Mouse (Mus musculus) hindbrain, embryonic 11.5 days (tissue): ENCODE measurements around the gene Tmem269. TPM values are rescaled to one million over a fixed set of nuclear protein-coding genes. Genes with fewer than 3 reads are reported as not detected.

Experiments
- ATAC-seq: fragments of 200-750 bp; cut with Nextera tagmentation; 2 replicates; pipeline ENCODE4 v1.8.0; 2017; ENCODE audit warnings: mild to moderate bottlenecking, moderate TSS enrichment, moderate library complexity; ENCODE audit not compliant: low FRiP score
- DNase-seq: peaks from one replicate; pipeline ENCODE4 v3.0.0-alpha.2; 2015; ENCODE audit warnings: low spot score
- H3K27ac ChIP-seq: fragments of 300-500 bp; sonication (generic); 2 replicates; pipeline ENCODE4 v1.5.1; 2014; ENCODE audit warnings: mild to moderate bottlenecking, low read depth, low read length
- H3K27me3 ChIP-seq: fragments of 300-500 bp; sonication (generic); 2 replicates; pipeline ENCODE4 v1.6.1; 2014; ENCODE audit warnings: mild to moderate bottlenecking, low read length, moderate library complexity, mixed read lengths; ENCODE audit not compliant: control insufficient read depth, insufficient read depth
- H3K36me3 ChIP-seq: fragments of 300-500 bp; sonication (generic); 2 replicates; pipeline ENCODE4 v1.6.1; 2014; ENCODE audit warnings: mild to moderate bottlenecking, low read length, moderate library complexity, mixed read lengths; ENCODE audit not compliant: control insufficient read depth, insufficient read depth
- H3K4me1 ChIP-seq: fragments of 300-500 bp; sonication (generic); replicated peaks from 2 replicates; pipeline ENCODE4 v1.6.1; 2014; ENCODE audit warnings: low read length, mixed read lengths; ENCODE audit not compliant: control insufficient read depth, insufficient read depth
- H3K4me2 ChIP-seq: fragments of 300-500 bp; sonication (generic); replicated peaks from 2 replicates; pipeline ENCODE4 v1.6.1; 2014; ENCODE audit warnings: mild to moderate bottlenecking, low read depth, low read length
- H3K4me3 ChIP-seq: fragments of 300-500 bp; sonication (generic); 2 replicates; pipeline ENCODE4 v1.5.1; 2014; ENCODE audit warnings: low read depth, low read length
- H3K9ac ChIP-seq: fragments of 300-500 bp; sonication (generic); 2 replicates; pipeline ENCODE4 v1.6.1; 2014; ENCODE audit warnings: low read depth, low read length
- H3K9me3 ChIP-seq: fragments of 300-500 bp; sonication (generic); 2 replicates; pipeline ENCODE4 v1.6.1; 2016; ENCODE audit warnings: low read length; ENCODE audit not compliant: control insufficient read depth
- WGBS: fragments of 180-500 bp; shearing (Covaris S2); extraction: QIAGEN DNeasy Blood & Tissue Kit; methylation state at CpG from one replicate; pipeline ENCODE4 v1.1.7; 2014; 5-methylcytosine and 5-hydroxymethylcytosine counted together
- polyA plus RNA-seq: library from polyadenylated mRNA; unstranded; fragments of >200 nt; fragmentation: Nextera tagmentation; extraction: Ambion mirVana; gene quantifications from 2 replicates; pipeline ENCODE4 v1.2.1, GENCODE M21; 2014

The Tmem269 gene
- polyA plus RNA-seq, 1 experiment from 2014 or later, result not detected

DNA sequence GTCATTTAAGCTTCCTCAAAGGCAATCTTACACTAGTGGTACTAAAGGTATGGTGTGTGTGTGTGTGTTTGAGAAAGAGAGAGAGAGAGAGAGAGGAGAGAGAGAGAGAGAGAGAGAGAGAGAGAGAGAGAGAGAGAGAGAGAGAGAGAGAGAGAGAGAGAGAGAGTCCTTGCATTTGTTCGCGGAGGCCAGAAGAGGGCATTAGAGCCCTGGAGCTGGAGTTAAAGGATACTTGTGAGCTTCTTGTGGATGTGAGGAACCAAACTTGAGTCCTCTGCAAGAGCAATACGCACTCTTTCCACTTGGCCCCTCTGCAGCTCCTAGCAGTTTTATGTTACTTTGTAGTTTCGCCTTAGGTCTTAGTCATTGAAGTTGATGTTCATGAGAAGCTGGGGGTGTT, 55.0 kb downstream of the Tmem269 start:
- no peak for ATAC-seq
- no peaks in the 10 kb centered on the region for H3K36me3 ChIP-seq
- no peak for DNase-seq
- no peak overlapping the region for H3K27ac ChIP-seq
- H3K9ac ChIP-seq, result no peak overlapping the region
- H3K27me3 ChIP-seq, result no peaks in the 10 kb centered on the region
- 69% methylated on average over 4 of the region's 4 CpGs for WGBS
- no peak overlapping the region for H3K4me3 ChIP-seq
- no peak overlapping the region for H3K4me2 ChIP-seq
- H3K9me3 ChIP-seq, result no peaks in the 10 kb centered on the region
- no peaks in the 10 kb centered on the region for H3K4me1 ChIP-seq

GRCm38 (mm10) chr4:119161358-119161757, 56.7 kb downstream of the Tmem269 start:
- Histone ChIP-seq H3K4me2 (no peak overlapping the region), H3K27ac (no peak overlapping the region), H3K9ac (no peak overlapping the region), H3K4me3 (no peak overlapping the region), H3K9me3 (no peaks in the 10 kb centered on the region), H3K27me3 (no peaks in the 10 kb centered on the region), H3K36me3 (no peaks in the 10 kb centered on the region), H3K4me1 (no peaks in the 10 kb centered on the region)
- ATAC-seq (no peak), DNase-seq (no peak)
- 74% methylated on average over 3 of the region's 3 CpGs for WGBS

DNA sequence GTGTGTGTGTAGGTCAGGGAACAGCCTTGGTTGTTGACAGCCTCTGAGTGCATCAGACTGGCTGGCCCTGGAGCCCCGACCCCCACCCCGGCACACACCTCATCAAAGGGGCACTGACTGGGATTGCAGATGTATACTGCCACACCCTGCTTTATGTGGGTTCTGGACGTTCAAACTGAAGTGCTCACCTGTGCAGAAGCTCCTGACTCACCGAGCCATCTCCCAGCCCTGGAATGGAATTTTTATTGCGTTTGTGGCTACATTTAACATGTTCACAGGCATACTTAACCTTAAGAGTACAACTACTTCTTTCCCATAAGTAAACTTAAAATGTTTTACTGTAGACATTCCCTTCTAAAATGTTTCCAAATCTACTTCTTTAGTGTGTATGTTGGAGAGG, 60.1 kb downstream of the Tmem269 start:
- Histone ChIP-seq H3K4me1 (no peaks in the 10 kb centered on the region), H3K36me3 (no peaks in the 10 kb centered on the region), H3K9ac (no peak overlapping the region), H3K9me3 (no peaks in the 10 kb centered on the region), H3K4me3 (no peak overlapping the region), H3K4me2 (no peak overlapping the region), H3K27ac (no peak overlapping the region), H3K27me3 (no peaks in the 10 kb centered on the region)
- DNase-seq (no peak), ATAC-seq (no peak)
- WGBS, result 88% methylated on average over 5 of the region's 5 CpGs

- ATAC-seq, result no peak
- H3K4me1 ChIP-seq, result no peaks in the 10 kb centered on the region
- DNase-seq, result peak; percentile 71
- H3K9ac ChIP-seq, result no peak overlapping the region
- H3K36me3 ChIP-seq, result no peaks in the 10 kb centered on the region
- no peaks in the 10 kb centered on the region for H3K27me3 ChIP-seq
- H3K27ac ChIP-seq, result no peak overlapping the region
- no peak overlapping the region for H3K4me2 ChIP-seq
- no peaks in the 10 kb centered on the region for H3K9me3 ChIP-seq
- H3K4me3 ChIP-seq, result no peak overlapping the region
- 37% methylated on average over 2 of the region's 2 CpGs for WGBS
Observed at GRCm38 (mm10) chr4:119157186-119157585, 60.8 kb downstream of the Tmem269 start.

Other genes with a start within 250 kb of the Tmem269 start
- 134 and 137 TPM in 2 replicates for gene Slc2a1, start 109.5 kb downstream of the Tmem269 start, polyA plus RNA-seq
- gene Zfp691, start 44.0 kb downstream of the Tmem269 start, polyA plus RNA-seq, result 7.4 and 8.3 TPM in 2 replicates
- 9.9 and 11.1 TPM in 2 replicates for gene Ermap, start 28.2 kb downstream of the Tmem269 start, polyA plus RNA-seq
- 177 and 201 TPM in 2 replicates for gene Svbp, start 22.9 kb downstream of the Tmem269 start, polyA plus RNA-seq
- gene AU022252, start 14.5 kb upstream of the Tmem269 start, polyA plus RNA-seq, result 31.1 and 37.0 TPM in 2 replicates
- gene P3h1, start 14.7 kb upstream of the Tmem269 start, polyA plus RNA-seq, result 15.4 and 17.9 TPM in 2 replicates
- gene Cldn19, start 37.2 kb upstream of the Tmem269 start, polyA plus RNA-seq, result 0.18 and 0.25 TPM in 2 replicates
- 1,193 and 1,290 TPM in 2 replicates for gene Ybx1, start 76.4 kb upstream of the Tmem269 start, polyA plus RNA-seq
- 109 and 115 TPM in 2 replicates for gene Ppih, start 102.3 kb upstream of the Tmem269 start, polyA plus RNA-seq
- gene Ccdc30, start 197.3 kb upstream of the Tmem269 start, polyA plus RNA-seq, result 12.6 and 13.9 TPM in 2 replicates
- 21.0 and 25.5 TPM in 2 replicates for gene Ppcs, start 204.2 kb upstream of the Tmem269 start, polyA plus RNA-seq
- 0.23 and 0.29 TPM in 2 replicates for gene Zmynd12, start 204.6 kb upstream of the Tmem269 start, polyA plus RNA-seq